Mouse (Mus musculus) G1E (cell line): ENCODE measurements at regions not wholly inside any gene's neighbourhood (a gene's known extent, or its start where the extent isn't known, plus 50 kb on each side); places are given as distances from the start of the nearest gene placed in this dataset.

ENCODE experiments used
- ATAC-seq: 2 replicates; pipeline ENCODE4 v1.8.0; 2016; ENCODE audit warnings: mild to moderate bottlenecking; ENCODE audit not compliant: insufficient number of reproducible peaks, poor library complexity, low FRiP score, severe bottlenecking; ENCODE audit errors: extremely low read depth
- DNase-seq: peaks from one replicate; pipeline ENCODE4 v3.0.0; 2012; ENCODE audit warnings: low spot score
- H3K27me3 ChIP-seq: 2 replicates; pipeline ENCODE4 v1.6.1; 2012; ENCODE audit warnings: mild to moderate bottlenecking, low read length, inconsistent platforms; ENCODE audit not compliant: insufficient read depth
- H3K36me3 ChIP-seq: replicated peaks from 2 replicates; pipeline ENCODE3; 2012; ENCODE audit warnings: mild to moderate bottlenecking, inconsistent platforms
- H3K4me1 ChIP-seq: 2 replicates; pipeline ENCODE4 v1.6.1; 2012; ENCODE audit warnings: low read depth, low read length, inconsistent platforms, mixed read lengths; ENCODE audit not compliant: insufficient read depth
- H3K4me3 ChIP-seq: 2 replicates; pipeline ENCODE4 v1.5.1; 2012; ENCODE audit warnings: low read depth, mild to moderate bottlenecking, inconsistent platforms, low read length, moderate library complexity, mixed read lengths
- H3K9me3 ChIP-seq: replicated peaks from 2 replicates; pipeline ENCODE4 v1.6.1; 2012; ENCODE audit warnings: inconsistent platforms
- CTCF ChIP-seq: IDR thresholded peaks from 2 replicates; pipeline ENCODE4 v1.5.1; 2012; ENCODE audit warnings: low read depth, low read length, inconsistent platforms, mixed read lengths
- GATA1 ChIP-seq: IDR thresholded peaks from 2 replicates; pipeline ENCODE4 v1.6.1; 2012; ENCODE audit warnings: borderline replicate concordance, low read length, inconsistent platforms, mixed read lengths
- GATA2 ChIP-seq: IDR thresholded peaks from 2 replicates; pipeline ENCODE4 v1.6.1; 2012; ENCODE audit warnings: low read depth, low read length, inconsistent platforms, borderline replicate concordance
- POLR2AphosphoS5 ChIP-seq: IDR thresholded peaks from 2 replicates; pipeline ENCODE4 v1.6.1; 2012; ENCODE audit warnings: low read depth, low read length, inconsistent platforms; ENCODE audit not compliant: insufficient replicate concordance
- TAL1 ChIP-seq: conservative IDR thresholded peaks from 2 replicates; pipeline ENCODE4 v1.6.1; 2012; ENCODE audit warnings: low read depth, low read length, inconsistent platforms, mixed read lengths

- H3K4me1 ChIP-seq, result no peaks in the 10 kb centered on the region
- no peaks in the 10 kb centered on the region for H3K27me3 ChIP-seq
- H3K9me3 ChIP-seq, result no peaks in the 10 kb centered on the region
- DNase-seq (peak; percentile 13), ATAC-seq (peak; percentile 63)
- H3K4me3 ChIP-seq, result no peak overlapping the region
- no peaks in the 10 kb centered on the region for H3K36me3 ChIP-seq
- no peak for TF ChIP-seq GATA2
- TF ChIP-seq CTCF, result peak; percentile 49
- no peak for TF ChIP-seq GATA1
Observed at GRCm38 (mm10) chr3:132506095-132506494, 123.5 kb upstream of the Gimd1 start.

- no peak for ATAC-seq
- H3K4me3 ChIP-seq, result no peak overlapping the region
- no peaks in the 10 kb centered on the region for H3K36me3 ChIP-seq
- DNase-seq, result no peak
- no peaks in the 10 kb centered on the region for H3K4me1 ChIP-seq
- H3K9me3 ChIP-seq, result no peaks in the 10 kb centered on the region
- TF ChIP-seq POLR2AphosphoS5 (no peak), CTCF (no peak), GATA2 (no peak), TAL1 (no peak), GATA1 (no peak)
- H3K27me3 ChIP-seq, result no peaks in the 10 kb centered on the region
Observed at GRCm38 (mm10) chr3:132510240-132510639, 119.4 kb upstream of the Gimd1 start.

- no peaks in the 10 kb centered on the region for H3K27me3 ChIP-seq
- ATAC-seq, result no peak
- TF ChIP-seq GATA2 (no peak), GATA1 (no peak), POLR2AphosphoS5 (no peak), TAL1 (no peak)
- DNase-seq, result no peak
- H3K9me3 ChIP-seq, result no peaks in the 10 kb centered on the region
- no peaks in the 10 kb centered on the region for H3K4me1 ChIP-seq
- H3K4me3 ChIP-seq, result no peak overlapping the region
- H3K36me3 ChIP-seq, result no peaks in the 10 kb centered on the region
Observed at GRCm38 (mm10) chr3:132512526-132513102, 117.0 kb upstream of the Gimd1 start.

GRCm38 (mm10) chr3:132533323-132533904 is 96.2 kb upstream of the Gimd1 start:
- no peaks in the 10 kb centered on the region for H3K27me3 ChIP-seq
- peaks cover 3% of the 10 kb centered on the region; the same call in 1 of the 2 replicates for H3K9me3 ChIP-seq
- H3K4me3 ChIP-seq, result no peak overlapping the region
- TF ChIP-seq CTCF, result no peak
- TF ChIP-seq GATA2, result no peak
- TF ChIP-seq TAL1, result no peak
- no peak for TF ChIP-seq GATA1
- no peak for TF ChIP-seq POLR2AphosphoS5
- H3K4me1 ChIP-seq, result no peaks in the 10 kb centered on the region
- no peaks in the 10 kb centered on the region for H3K36me3 ChIP-seq
- DNase-seq (no peak), ATAC-seq (no peak)

- no peaks in the 10 kb centered on the region for H3K36me3 ChIP-seq
- H3K4me1 ChIP-seq, result no peaks in the 10 kb centered on the region
- ATAC-seq (no peak), DNase-seq (no peak)
- H3K4me3 ChIP-seq, result no peak overlapping the region
- TF ChIP-seq GATA1 (no peak), CTCF (no peak), POLR2AphosphoS5 (no peak), TAL1 (no peak), GATA2 (no peak)
- H3K9me3 ChIP-seq, result no peaks in the 10 kb centered on the region
- H3K27me3 ChIP-seq, result no peaks in the 10 kb centered on the region
Observed at GRCm38 (mm10) chr3:132539780-132540658, 89.6 kb upstream of the Gimd1 start.

GRCm38 (mm10) chr3:132551238-132551808 is 78.3 kb upstream of the Gimd1 start:
- DNase-seq (no peak), ATAC-seq (no peak)
- H3K36me3 ChIP-seq, result no peaks in the 10 kb centered on the region
- TF ChIP-seq TAL1, result no peak
- TF ChIP-seq CTCF, result no peak
- TF ChIP-seq GATA2, result no peak
- no peak for TF ChIP-seq GATA1
- TF ChIP-seq POLR2AphosphoS5, result no peak
- H3K4me1 ChIP-seq, result no peaks in the 10 kb centered on the region
- H3K9me3 ChIP-seq, result no peaks in the 10 kb centered on the region
- H3K4me3 ChIP-seq, result no peak overlapping the region
- H3K27me3 ChIP-seq, result no peaks in the 10 kb centered on the region
